Mouse (Mus musculus) lung, adult 2 months (tissue): ENCODE results near the gene Gm2115. TPM values are rescaled to one million over a fixed set of nuclear protein-coding genes. Genes with fewer than 3 reads are reported as not detected.

Experiments
- DNase-seq: peaks from one replicate; pipeline ENCODE4 v3.0.0; 2022
- H3K4me1 ChIP-seq: fragments of 200-500 bp; 2 replicates; pipeline ENCODE4 v1.6.1; 2011; ENCODE audit warnings: low read length; ENCODE audit not compliant: control insufficient read depth, insufficient read depth
- H3K4me3 ChIP-seq: fragments of 200-500 bp; replicated peaks from 2 replicates; pipeline ENCODE3; 2011; ENCODE audit warnings: low read depth, mild to moderate bottlenecking, control low read depth, low read length; ENCODE audit errors: extremely low read depth
- CTCF ChIP-seq: fragments of 200-500 bp; IDR thresholded peaks from 2 replicates; pipeline ENCODE4 v1.5.1; 2011; ENCODE audit warnings: mild to moderate bottlenecking, low read length, control low read depth; ENCODE audit not compliant: insufficient read depth
- POLR2A ChIP-seq: fragments of 200-500 bp; IDR thresholded peaks from 2 replicates; pipeline ENCODE4 v1.6.1; 2011; ENCODE audit warnings: low read depth, mild to moderate bottlenecking, control low read depth, low read length, borderline replicate concordance; ENCODE audit errors: extremely low read depth
- WGBS: fragments of 180-500 bp; shearing (Covaris S2); methylation state at CpG from one replicate; pipeline ENCODE4 v1.1.7; 2018; 5-methylcytosine and 5-hydroxymethylcytosine counted together
- polyA plus RNA-seq: library from polyadenylated mRNA; depleted of rRNA; stranded (reverse); fragments of >200 nt; gene quantifications from 2 replicates; pipeline ENCODE4 v1.2.3, GENCODE M21; 2012; rRNA removed

Gm2115 gene
- polyA plus RNA-seq, result 0.93 and 2.2 TPM in 2 replicates

GRCm38 (mm10) chr7:84528796-84529533 lies at the start of gene Gm2115:
Gene Gm2115 (plus strand): TSS chr7:84528954.
- 2% methylated on average over 52 of the region's 52 CpGs for WGBS
- H3K4me3 ChIP-seq, result peak within 1 kb of the TSS; percentile 32
- peak; percentile 55 for DNase-seq
- H3K4me1 ChIP-seq, result 0 out of 2 replicates have a peak, but pooled peaks cover 2% of the 10 kb centered on the region
- TF ChIP-seq POLR2A (0 out of 2 replicates have a peak, but pooled peaks have one; percentile 9), CTCF (no peak)

- DNase-seq, result no peak
- TF ChIP-seq POLR2A (no peak), CTCF (no peak)
- no peak overlapping the region for H3K4me3 ChIP-seq
- H3K4me1 ChIP-seq, result no peaks in the 10 kb centered on the region
- 71% methylated on average over 3 of the region's 3 CpGs for WGBS
Measured at GRCm38 (mm10) chr7:84483447-84484407, 45.0 kb upstream of the Gm2115 start.

GRCm38 (mm10) chr7:84486485-84486884 lies 42.3 kb upstream of the Gm2115 start:
- WGBS, result 91% methylated on average over 2 of the region's 2 CpGs
- DNase-seq, result no peak
- TF ChIP-seq POLR2A (no peak), CTCF (no peak)
- Histone ChIP-seq H3K4me3 (no peak overlapping the region), H3K4me1 (no peaks in the 10 kb centered on the region)

GRCm38 (mm10) chr7:84503163-84503562 lies 25.6 kb upstream of the Gm2115 start:
- Histone ChIP-seq H3K4me3 (no peak overlapping the region), H3K4me1 (no peaks in the 10 kb centered on the region)
- TF ChIP-seq POLR2A, result no peak
- TF ChIP-seq CTCF, result no peak
- WGBS, result 100% methylated on average over 1 of the region's 1 CpGs
- no peak for DNase-seq

- TF ChIP-seq CTCF (no peak), POLR2A (no peak)
- DNase-seq, result no peak
Measured at GRCm38 (mm10) chr7:84518533-84519198, 10.1 kb upstream of the Gm2115 start.

GRCm38 (mm10) chr7:84521329-84521728 lies 7.4 kb upstream of the Gm2115 start:
- WGBS, result 83% methylated on average over 1 of the region's 1 CpGs
- no peak for DNase-seq
- no peak for TF ChIP-seq CTCF
- no peak for TF ChIP-seq POLR2A
- Histone ChIP-seq H3K4me3 (no peak overlapping the region), H3K4me1 (peaks cover 5% of the 10 kb centered on the region)

More at GRCm38 (mm10) chr7:84518533-84519198, 10.1 kb upstream of the Gm2115 start:
- no peak overlapping the region for H3K4me3 ChIP-seq
- peaks cover 5% of the 10 kb centered on the region for H3K4me1 ChIP-seq

GRCm38 (mm10) chr7:84522426-84522825 lies 6.3 kb upstream of the Gm2115 start:
- WGBS, result 33% methylated on average over 1 of the region's 1 CpGs
- H3K4me1 ChIP-seq, result peaks cover 5% of the 10 kb centered on the region
- DNase-seq, result no peak
- TF ChIP-seq CTCF (no peak), POLR2A (no peak)
- no peak overlapping the region for H3K4me3 ChIP-seq

- Histone ChIP-seq H3K4me3 (no peak overlapping the region), H3K4me1 (peaks cover 7% of the 10 kb centered on the region)
- no peak for TF ChIP-seq POLR2A
- TF ChIP-seq CTCF, result no peak
- WGBS, result 38% methylated on average over 1 of the region's 1 CpGs
- no peak for DNase-seq
Measured at GRCm38 (mm10) chr7:84526171-84526570, 2.6 kb upstream of the Gm2115 start.

- H3K4me1 ChIP-seq, result 0 out of 2 replicates have a peak, but pooled peaks cover 2% of the 10 kb centered on the region
- 53% methylated on average over 1 of the region's 1 CpGs for WGBS
- no peak for DNase-seq
- no peak for TF ChIP-seq POLR2A
- TF ChIP-seq CTCF, result no peak
- H3K4me3 ChIP-seq, result no peak overlapping the region
Measured at GRCm38 (mm10) chr7:84532795-84533194, 4.0 kb downstream of the Gm2115 start.
